Mouse (Mus musculus): ENCODE data around the gene Brat1.

DNA sequence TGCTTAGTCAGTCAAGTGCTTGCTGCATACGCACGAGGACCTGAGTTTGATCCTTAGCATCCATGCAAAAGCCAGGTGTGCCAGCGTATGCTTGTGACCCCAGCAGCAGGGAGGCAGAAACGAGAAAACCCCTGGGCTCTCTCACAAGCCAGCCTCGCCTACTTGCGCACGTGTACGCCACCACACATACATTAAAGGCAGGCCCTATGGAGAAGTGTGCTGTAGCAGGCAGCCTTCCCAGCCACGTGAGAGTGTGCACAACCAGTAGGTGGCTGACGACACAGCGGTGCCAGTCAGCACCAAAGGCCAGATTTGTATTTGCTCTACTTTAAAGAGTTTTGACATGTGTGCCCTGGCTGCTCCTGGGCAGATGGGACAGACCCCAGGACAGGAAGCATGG, 29.2 kb upstream of the Brat1 start:
- TF ChIP-seq CTCF (IDR thresholded peaks at IDR 0.05; ENCODE audit: extremely low read depth, insufficient read length, insufficient replicate concordance, low read depth, low read length), result no peak
- TF ChIP-seq POLR2A (IDR thresholded peaks at IDR 0.05; ENCODE audit: low read depth, low read length), result no peak
